Mouse (Mus musculus): ENCODE results near the gene Gm5934. TPM values are rescaled to one million over a fixed set of nuclear protein-coding genes. Genes with fewer than 3 reads are reported as not detected.
"Not testable (repeated sequence)": the region's sequence is repeated elsewhere in the genome, so short reads cannot be mapped to it uniquely, and the experiment has no call there.

Gm5934 gene
- polyA plus RNA-seq (2012; rRNA removed): not detected in 2 replicates

DNA sequence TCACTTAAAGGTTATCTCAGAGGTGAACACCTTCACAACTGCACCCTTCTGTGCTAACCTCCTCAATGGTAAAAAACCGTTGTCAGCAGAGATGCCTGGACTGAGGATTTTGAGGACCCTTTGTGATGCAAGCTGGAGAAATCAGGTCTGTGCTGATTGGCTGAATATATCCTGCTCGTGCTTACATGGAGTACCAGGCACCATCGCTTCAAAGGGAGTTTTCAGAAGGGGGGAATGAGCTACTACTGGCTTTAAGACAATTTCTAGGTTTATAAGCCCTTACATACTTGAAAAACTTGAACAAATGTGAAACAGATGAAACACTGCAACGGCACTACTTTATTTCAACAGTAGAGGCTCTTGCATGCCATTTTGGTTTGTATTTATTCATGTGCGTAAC is at the start of gene Gm5934:
Gene Gm5934, minus strand, starts transcription at position 101 of the 400 bp plus-strand sequence.
- DNase-seq (ENCODE audit: low spot score): not testable (repeated sequence)

Other genes with a start within 250 kb of the Gm5934 start
- gene Gm4297, start 74.1 kb upstream of the Gm5934 start, polyA plus RNA-seq (2012; rRNA removed): not detected in 2 replicates

Measured in urinary bladder, adult 2 months (tissue).